Mouse (Mus musculus) midbrain, embryonic 16.5 days (tissue): ENCODE results near the gene Fastkd1. TPM values are rescaled to one million over a fixed set of nuclear protein-coding genes. Genes with fewer than 3 reads are reported as not detected.
"Not testable (repeated sequence)": the region's sequence is repeated elsewhere in the genome, so short reads cannot be mapped to it uniquely, and the experiment has no call there.

Experiments
- ATAC-seq: fragments of 200-750 bp; cut with Nextera tagmentation; 2 replicates; pipeline ENCODE4 v1.8.0; 2017; ENCODE audit warnings: moderate TSS enrichment
- H3K27ac ChIP-seq: fragments of 300-500 bp; sonication (generic); 2 replicates; pipeline ENCODE4 v1.5.1; 2014; ENCODE audit warnings: mild to moderate bottlenecking, low read length, mixed read lengths
- H3K27me3 ChIP-seq: fragments of 300-500 bp; sonication (generic); 2 replicates; pipeline ENCODE4 v1.6.1; 2014; ENCODE audit warnings: low read depth, low read length, mixed read lengths; ENCODE audit not compliant: control insufficient read depth, insufficient read depth
- H3K36me3 ChIP-seq: fragments of 300-500 bp; sonication (generic); 2 replicates; pipeline ENCODE4 v1.6.1; 2014; ENCODE audit warnings: mild to moderate bottlenecking, low read length, moderate library complexity, mixed read lengths; ENCODE audit not compliant: control insufficient read depth, insufficient read depth
- H3K4me1 ChIP-seq: fragments of 300-500 bp; sonication (generic); 2 replicates; pipeline ENCODE4 v1.6.1; 2014; ENCODE audit warnings: mild to moderate bottlenecking, low read length, mixed read lengths; ENCODE audit not compliant: control insufficient read depth, insufficient read depth
- H3K4me2 ChIP-seq: fragments of 300-500 bp; sonication (generic); 2 replicates; pipeline ENCODE4 v1.6.1; 2014; ENCODE audit warnings: mild to moderate bottlenecking, low read length, mixed read lengths
- H3K4me3 ChIP-seq: fragments of 300-500 bp; sonication (generic); 2 replicates; pipeline ENCODE4 v1.5.1; 2014; ENCODE audit warnings: low read depth, mild to moderate bottlenecking, low read length, moderate library complexity, mixed read lengths
- H3K9ac ChIP-seq: fragments of 300-500 bp; sonication (generic); 2 replicates; pipeline ENCODE4 v1.6.1; 2014; ENCODE audit warnings: low read depth, low read length, mixed read lengths
- H3K9me3 ChIP-seq: fragments of 300-500 bp; sonication (generic); replicated peaks from 2 replicates; pipeline ENCODE4 v1.6.1; 2014; ENCODE audit warnings: mild to moderate bottlenecking, low read length, mixed read lengths; ENCODE audit not compliant: control insufficient read depth, poor library complexity, severe bottlenecking
- WGBS: fragments of 180-500 bp; shearing (Covaris S2); extraction: QIAGEN DNeasy Blood & Tissue Kit; methylation state at CpG from one replicate; pipeline ENCODE4 v1.1.7; 2014; 5-methylcytosine and 5-hydroxymethylcytosine counted together
- polyA plus RNA-seq: library from polyadenylated mRNA; unstranded; fragments of >200 nt; fragmentation: Nextera tagmentation; extraction: Ambion mirVana; gene quantifications from 2 replicates; pipeline ENCODE4 v1.2.1, GENCODE M21; 2015

Fastkd1 gene
- polyA plus RNA-seq, 1 experiment from 2014 or later, result 18.2 TPM

- no peak for ATAC-seq
- Histone ChIP-seq H3K9me3 (no peaks in the 10 kb centered on the region), H3K4me3 (no peak overlapping the region), H3K9ac (no peak overlapping the region), H3K36me3 (peaks cover 34% of the 10 kb centered on the region), H3K4me1 (no peaks in the 10 kb centered on the region), H3K27ac (no peak overlapping the region), H3K27me3 (no peaks in the 10 kb centered on the region), H3K4me2 (no peak overlapping the region)
- WGBS, result 98% methylated on average over 4 of the region's 4 CpGs
These were observed 54.0 kb downstream of the Fastkd1 start for GRCm38 (mm10) chr2:69659326-69659725.

GRCm38 (mm10) chr2:69649716-69650115 is 63.6 kb downstream of the Fastkd1 start:
- Histone ChIP-seq H3K4me2 (no peak overlapping the region), H3K36me3 (peaks cover 7% of the 10 kb centered on the region), H3K4me3 (no peak overlapping the region), H3K9me3 (no peaks in the 10 kb centered on the region), H3K9ac (no peak overlapping the region), H3K27me3 (no peaks in the 10 kb centered on the region), H3K4me1 (peaks cover 9% of the 10 kb centered on the region), H3K27ac (no peak overlapping the region)
- 43% methylated on average over 5 of the region's 5 CpGs for WGBS
- ATAC-seq, result no peak

- no peaks in the 10 kb centered on the region for H3K36me3 ChIP-seq
- H3K9me3 ChIP-seq, result no peaks in the 10 kb centered on the region
- H3K4me1 ChIP-seq, result peaks cover 9% of the 10 kb centered on the region
- no peaks in the 10 kb centered on the region for H3K27me3 ChIP-seq
- H3K9ac ChIP-seq, result peak within 1 kb of the TSS; percentile 78
- H3K4me3 ChIP-seq, result peak within 1 kb of the TSS; percentile 70
- 0 out of 2 replicates have a peak within 1 kb of the TSS, but pooled peaks have one; percentile 43 for H3K27ac ChIP-seq
- 3% methylated on average over 43 of the region's 43 CpGs for whole genome bisulfite sequencing
- peak; percentile 95 for ATAC-seq
- peak within 1 kb of the TSS; percentile 56 for H3K4me2 ChIP-seq
These were observed 66.4 kb downstream of the Fastkd1 start, which contains the start of gene Bbs5 for GRCm38 (mm10) chr2:69646726-69647490. Gene Bbs5 (plus strand): TSS chr2:69647171.

GRCm38 (mm10) chr2:69644968-69645617 is 68.2 kb downstream of the Fastkd1 start:
- no peak for ATAC-seq
- Histone ChIP-seq H3K4me2 (no peak overlapping the region), H3K27me3 (no peaks in the 10 kb centered on the region), H3K4me1 (peaks cover 9% of the 10 kb centered on the region), H3K9me3 (no peaks in the 10 kb centered on the region), H3K9ac (no peak overlapping the region), H3K27ac (no peak overlapping the region), H3K4me3 (no peak overlapping the region), H3K36me3 (no peaks in the 10 kb centered on the region)
- WGBS, result 94% methylated on average over 11 of the region's 11 CpGs

- Histone ChIP-seq H3K9me3 (no peaks in the 10 kb centered on the region), H3K4me1 (no peaks in the 10 kb centered on the region), H3K4me2 (no peak overlapping the region), H3K27ac (no peak overlapping the region), H3K36me3 (no peaks in the 10 kb centered on the region), H3K9ac (no peak overlapping the region), H3K4me3 (no peak overlapping the region), H3K27me3 (no peaks in the 10 kb centered on the region)
- 50% methylated on average over 10 of the region's 10 CpGs for WGBS
- peak; percentile 43; the same call in 1 of the 2 replicates for ATAC-seq
These were observed 73.2 kb downstream of the Fastkd1 start for GRCm38 (mm10) chr2:69640100-69640499.

- not testable (repeated sequence) for H3K36me3 ChIP-seq, H3K4me2 ChIP-seq, H3K4me3 ChIP-seq, H3K27me3 ChIP-seq, H3K27ac ChIP-seq, ATAC-seq, H3K4me1 ChIP-seq, H3K9me3 ChIP-seq, H3K9ac ChIP-seq
- WGBS, result 68% methylated on average over 7 of the region's 7 CpGs
These were observed 75.3 kb downstream of the Fastkd1 start for GRCm38 (mm10) chr2:69637989-69638388.

Other genes starting within 250 kb of the Fastkd1 start
- gene Lrp2, start 127.5 kb downstream of the Fastkd1 start, polyA plus RNA-seq, result 0.58 and 0.88 TPM in 2 replicates
- gene Bbs5, start 66.3 kb downstream of the Fastkd1 start, polyA plus RNA-seq, result 30.1 and 31.5 TPM in 2 replicates
- 0.12 and 0.23 TPM in 2 replicates for gene Klhl41, start 43.4 kb downstream of the Fastkd1 start, polyA plus RNA-seq
- 135 and 147 TPM in 2 replicates for gene Ppig, start 9.0 kb upstream of the Fastkd1 start, polyA plus RNA-seq
- 2.6 and 3.0 TPM in 2 replicates for gene Ccdc173, start 76.1 kb upstream of the Fastkd1 start, polyA plus RNA-seq
- 35.9 and 38.5 TPM in 2 replicates for gene Phospho2, start 76.1 kb upstream of the Fastkd1 start, polyA plus RNA-seq
- 93.3 and 104 TPM in 2 replicates for gene Klhl23, start 108.4 kb upstream of the Fastkd1 start, polyA plus RNA-seq
- 241 and 245 TPM in 2 replicates for gene Ssb, start 148.0 kb upstream of the Fastkd1 start, polyA plus RNA-seq
- 32.5 and 33.4 TPM in 2 replicates for gene Mettl5, start 172.1 kb upstream of the Fastkd1 start, polyA plus RNA-seq
- gene Ubr3, start 183.7 kb upstream of the Fastkd1 start, polyA plus RNA-seq, result 20.3 and 20.6 TPM in 2 replicates